Mouse (Mus musculus) monocyte, adult 5-6 weeks (primary cell): ENCODE measurements around the gene Pcare. TPM values are rescaled to one million over a fixed set of nuclear protein-coding genes. Genes with fewer than 3 reads are reported as not detected.

ENCODE experiments used
- ATAC-seq: fragments of 153-309, 156-312 bp; replicated peaks from 2 replicates; pipeline ENCODE4 v1.8.0; 2017; ENCODE audit warnings: mild to moderate bottlenecking; ENCODE audit not compliant: low TSS enrichment, insufficient number of reproducible peaks, severe bottlenecking, poor library complexity, low FRiP score
- total RNA-seq: library from RNA; stranded (forward); fragments of 200-1000, 200-491, 200-594 nt; gene quantifications from 3 replicates; pipeline ENCODE4 v1.2.3, GENCODE M21; 2017

The Pcare gene
- total RNA-seq, 1 experiment from 2014 or later, result not detected

GRCm38 (mm10) chr17:71742935-71743334, 9.8 kb downstream of the Pcare start:
- no peak for ATAC-seq

DNA sequence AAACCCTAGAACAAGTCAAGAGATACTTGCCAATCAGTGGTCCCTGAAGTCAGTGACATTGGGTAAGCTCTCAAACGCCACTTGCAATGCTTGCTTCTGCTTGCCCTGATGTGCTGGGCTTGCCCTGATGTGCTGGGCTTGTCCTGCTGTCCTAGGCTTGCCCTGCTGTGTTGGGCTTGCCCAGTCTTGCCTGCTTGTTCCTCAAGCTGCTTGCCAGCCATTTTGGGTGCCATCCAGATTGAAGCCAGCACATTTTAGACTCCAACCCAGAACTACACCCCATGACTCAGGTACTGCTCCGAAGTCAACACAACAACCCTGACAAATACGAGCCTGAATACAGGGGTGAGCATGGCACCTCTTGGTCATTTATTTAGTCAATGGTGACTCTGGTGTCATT, 10.5 kb downstream of the Pcare start:
- no peak for ATAC-seq

DNA sequence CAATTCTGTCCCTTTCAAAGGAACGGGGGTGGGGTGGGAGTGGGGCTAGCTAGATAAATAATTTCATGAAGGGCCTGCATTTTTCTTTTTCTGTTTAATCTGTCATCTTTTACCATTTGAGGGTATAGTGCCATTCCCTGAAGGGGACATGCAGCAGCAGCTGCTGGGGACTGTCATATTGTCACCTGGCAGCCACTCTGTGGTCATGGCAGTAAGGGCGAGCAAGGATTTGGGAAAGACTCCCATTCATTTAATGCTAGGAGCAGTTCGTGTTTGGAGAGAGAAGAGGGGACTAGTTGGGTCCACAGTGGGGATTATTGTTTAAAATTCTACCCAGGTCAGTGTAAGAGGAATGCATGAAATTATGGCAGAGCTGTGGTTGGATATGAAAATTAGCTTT, 16.3 kb downstream of the Pcare start:
- ATAC-seq, result no peak

DNA sequence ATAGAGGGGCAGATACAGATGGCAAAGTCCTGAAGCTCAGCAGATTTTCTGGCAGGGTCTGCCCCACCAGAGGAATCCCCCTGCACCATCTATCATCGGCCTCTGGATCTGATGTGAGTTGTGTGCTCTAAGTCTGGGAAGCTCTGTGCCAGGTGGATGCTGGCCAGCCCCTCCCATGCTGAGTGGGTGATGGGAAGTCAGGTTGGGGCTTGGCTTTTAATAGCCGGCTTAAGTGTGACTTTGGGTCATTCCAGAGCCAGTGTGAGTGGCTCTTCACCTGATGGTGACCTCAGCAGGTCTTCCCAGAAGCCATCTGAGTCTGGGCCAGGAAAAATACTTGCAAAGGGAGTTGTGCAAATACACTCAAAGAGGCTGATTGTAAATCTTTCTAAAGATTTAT, 22.0 kb downstream of the Pcare start:
- ATAC-seq, result no peak

- no peak for ATAC-seq
Observed at GRCm38 (mm10) chr17:71721019-71721418, 31.7 kb downstream of the Pcare start.

DNA sequence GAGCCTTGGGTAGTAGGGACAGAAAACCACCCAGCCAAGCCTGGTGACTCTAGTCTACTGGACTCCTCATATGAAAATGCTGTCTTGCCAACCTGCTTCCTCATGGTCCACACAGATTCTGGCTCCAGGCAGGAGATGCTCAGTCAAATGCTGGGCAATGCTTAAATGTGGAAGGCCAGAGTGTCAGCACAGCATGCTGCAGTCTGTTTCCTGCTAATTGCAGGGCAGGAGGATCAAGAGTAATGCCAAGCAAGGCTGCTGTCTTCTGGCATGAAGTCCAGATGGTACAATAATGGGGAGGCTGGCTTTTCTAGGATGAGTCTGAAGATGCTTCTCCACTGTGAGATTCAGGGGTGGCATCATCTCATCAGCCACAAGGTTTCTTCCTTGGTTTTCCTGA, 32.3 kb downstream of the Pcare start:
- ATAC-seq, result no peak

DNA sequence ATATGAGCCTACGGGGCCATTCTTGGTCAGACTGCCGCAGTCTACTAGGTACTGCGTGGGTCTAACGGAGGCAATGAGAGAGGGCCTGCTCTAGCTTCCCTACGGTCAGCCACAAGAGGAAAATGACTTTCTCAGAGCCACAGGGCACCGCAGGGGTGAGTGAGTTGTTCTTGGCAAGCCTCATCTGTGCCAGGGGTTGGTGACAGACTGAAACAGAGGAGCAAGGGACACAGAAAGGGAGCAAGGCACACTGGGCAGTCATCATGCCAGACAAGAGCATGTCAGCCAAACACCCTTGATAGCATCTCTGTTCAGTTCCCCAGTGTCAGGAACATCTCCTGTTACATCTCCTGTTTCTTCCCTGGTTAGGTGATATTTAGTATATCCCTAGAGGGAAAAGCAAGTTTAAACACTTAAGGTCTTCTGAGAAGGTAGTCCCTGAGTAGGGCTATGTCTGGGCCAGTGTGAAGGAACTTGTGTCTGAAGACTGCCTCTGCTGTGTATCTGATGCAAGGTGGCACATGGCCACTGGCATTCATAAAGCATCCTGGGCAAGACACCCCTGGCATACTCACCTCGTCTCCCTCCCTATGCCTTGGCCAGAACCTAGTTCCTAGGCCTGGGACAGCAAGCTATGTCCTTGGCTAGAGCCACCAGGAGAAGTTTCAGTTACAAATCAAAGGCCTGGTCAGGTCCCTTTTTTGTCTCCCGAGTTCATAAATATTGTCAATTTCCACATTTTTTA, 34.6 kb downstream of the Pcare start:
- no peak for ATAC-seq

GRCm38 (mm10) chr17:71715034-71715433, 37.7 kb downstream of the Pcare start:
- ATAC-seq, result no peak

DNA sequence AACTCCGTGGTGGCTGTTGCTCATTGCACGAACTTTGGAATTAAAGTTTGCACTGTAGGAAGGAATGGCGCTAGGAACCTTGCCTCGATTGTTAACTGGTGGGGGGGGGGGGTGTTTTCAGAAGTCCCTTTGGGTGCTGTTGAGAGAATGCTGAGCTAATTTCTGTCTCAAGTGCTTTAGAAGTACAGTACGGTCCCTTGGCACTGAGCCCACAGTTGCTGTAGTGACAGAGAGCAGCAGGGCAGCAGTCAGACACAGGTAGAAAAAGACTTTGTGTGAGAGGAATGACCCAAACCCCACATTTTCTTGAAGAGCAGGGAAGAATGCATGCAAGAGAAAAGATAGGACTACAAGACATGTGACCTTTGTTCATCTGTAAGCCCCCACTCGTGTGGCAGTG, 40.4 kb downstream of the Pcare start:
- ATAC-seq, result no peak

GRCm38 (mm10) chr17:71707715-71708114, 45.0 kb downstream of the Pcare start:
- no peak for ATAC-seq

DNA sequence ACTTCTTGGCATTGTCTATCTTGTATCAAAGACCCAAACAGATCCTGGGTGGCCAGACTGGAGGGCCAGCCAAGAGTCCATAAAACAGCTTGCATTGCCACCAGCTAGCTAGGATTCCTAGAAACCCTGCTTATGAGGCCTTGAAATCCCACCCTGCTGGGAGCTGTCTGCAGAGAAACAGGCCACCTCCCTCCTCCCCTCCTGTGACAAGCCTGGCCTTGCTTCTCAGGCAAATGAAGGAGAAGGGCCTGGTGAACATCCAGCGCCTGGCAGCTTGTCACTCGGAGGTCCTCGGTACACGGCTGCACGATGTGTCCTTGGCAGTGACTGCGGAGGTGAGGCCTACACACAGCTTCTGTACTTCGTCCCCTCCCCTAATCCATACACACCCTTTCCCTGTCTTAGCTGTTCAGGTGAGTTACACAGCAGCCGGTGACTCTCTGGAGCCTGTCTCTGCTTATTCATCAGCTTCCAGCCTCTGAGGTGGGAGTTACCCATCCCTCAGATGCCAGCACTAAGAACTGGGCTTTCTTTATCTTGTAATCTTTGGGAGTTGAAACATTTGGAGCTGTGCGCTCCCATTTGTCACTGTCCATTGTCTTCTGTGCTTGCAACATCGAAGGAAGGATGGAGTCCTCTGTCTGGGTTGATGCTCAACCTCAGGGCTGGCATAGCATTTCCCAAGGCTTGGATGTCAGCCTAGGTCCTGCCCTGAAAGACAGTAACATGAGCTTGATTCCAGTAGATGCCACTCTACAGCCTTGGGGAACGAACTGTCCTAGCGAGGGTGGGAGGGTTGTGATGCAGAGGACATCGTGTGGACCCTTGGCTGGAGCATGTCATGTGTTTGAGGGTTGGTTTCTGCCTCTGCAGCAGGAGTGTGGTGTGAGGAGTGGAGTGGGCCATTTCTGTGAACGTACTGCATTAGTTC, 46.9 kb downstream of the Pcare start:
- ATAC-seq, result no peak

DNA sequence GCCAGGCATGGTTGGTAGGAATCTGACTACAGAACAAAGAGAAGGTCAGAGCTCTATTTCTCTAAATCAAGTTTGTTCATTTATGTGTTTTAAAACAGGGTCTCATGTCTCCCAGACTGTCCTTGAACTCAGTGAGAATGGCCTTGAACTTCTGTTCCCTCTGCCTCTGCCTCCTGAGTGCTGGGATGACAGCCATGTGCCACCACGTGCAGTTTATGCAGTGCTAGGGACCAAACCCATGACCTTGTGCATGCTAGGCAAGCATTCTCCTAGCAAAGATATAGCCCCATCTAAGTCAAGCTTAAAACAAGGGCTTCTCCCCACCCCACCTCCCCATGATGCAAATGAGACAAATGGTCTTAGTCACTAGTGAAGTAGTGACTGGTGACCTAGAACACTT, 47.6 kb downstream of the Pcare start:
- no peak for ATAC-seq

DNA sequence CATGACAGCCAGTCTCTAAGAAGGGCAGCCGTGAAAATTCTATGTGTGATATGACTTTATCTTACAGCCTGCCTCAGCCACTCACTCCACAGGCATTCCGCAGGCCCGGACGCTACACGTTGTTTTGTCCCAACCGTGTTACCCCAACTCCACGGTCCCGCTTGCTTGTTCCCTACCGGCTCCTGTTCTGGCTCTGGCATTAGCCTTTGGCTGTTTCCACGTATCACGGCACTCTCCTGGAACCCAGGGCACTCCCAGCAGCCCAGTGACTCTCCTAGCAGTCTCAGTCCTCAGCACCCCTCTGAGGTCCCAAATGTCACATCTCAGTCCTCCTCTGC, 54.1 kb downstream of the Pcare start:
- no peak for ATAC-seq

GRCm38 (mm10) chr17:71697896-71698618, 54.6 kb downstream of the Pcare start:
- ATAC-seq, result no peak

- ATAC-seq, result no peak
Observed at GRCm38 (mm10) chr17:71696396-71696795, 56.3 kb downstream of the Pcare start.

- no peak for ATAC-seq
Observed at GRCm38 (mm10) chr17:71695716-71696315, 56.9 kb downstream of the Pcare start.

- no peak for ATAC-seq
Observed at GRCm38 (mm10) chr17:71695151-71695550, 57.5 kb downstream of the Pcare start.

GRCm38 (mm10) chr17:71693780-71694179, 58.9 kb downstream of the Pcare start:
- no peak for ATAC-seq
